Mouse (Mus musculus): Measurements from ENCODE around the gene Dis3l2. TPM values are rescaled to one million over a fixed set of nuclear protein-coding genes. Genes with fewer than 3 reads are reported as not detected.

The Dis3l2 gene
- polyA plus RNA-seq, 1 experiment from 2014 or later, result 19.0 TPM

- H3K9ac ChIP-seq (ENCODE audit: low read depth, low read length), result no peak overlapping the region
- H3K36me3 ChIP-seq (ENCODE audit: control insufficient read depth, insufficient read depth, low read length), result no peaks in the 10 kb centered on the region
- H3K4me3 ChIP-seq (ENCODE audit: low read length), result no peak overlapping the region
- 87% methylated on average over 4 of the region's 4 CpGs for WGBS
- ATAC-seq, result no peak
- no peaks in the 10 kb centered on the region for H3K27me3 ChIP-seq (replicated peaks; ENCODE audit: control insufficient read depth, insufficient read depth, low read length)
- no peaks in the 10 kb centered on the region for H3K4me1 ChIP-seq (ENCODE audit: control insufficient read depth, insufficient read depth, low read length)
- H3K4me2 ChIP-seq (ENCODE audit: low read depth, low read length), result no peak overlapping the region
- H3K9me3 ChIP-seq (ENCODE audit: control insufficient read depth, low read length), result no peaks in the 10 kb centered on the region
- no peak overlapping the region for H3K27ac ChIP-seq (ENCODE audit: low read length)
These were observed 228.2 kb downstream of the Dis3l2 start for GRCm38 (mm10) chr1:86931606-86932379.

- 86% methylated on average over 4 of the region's 4 CpGs for WGBS
- no peaks in the 10 kb centered on the region for H3K36me3 ChIP-seq (ENCODE audit: control insufficient read depth, insufficient read depth, low read length)
- H3K4me1 ChIP-seq (ENCODE audit: control insufficient read depth, insufficient read depth, low read length), result no peaks in the 10 kb centered on the region
- no peaks in the 10 kb centered on the region for H3K9me3 ChIP-seq (ENCODE audit: control insufficient read depth, low read length)
- ATAC-seq, result no peak
- no peak overlapping the region for H3K9ac ChIP-seq (ENCODE audit: low read depth, low read length)
- no peak overlapping the region for H3K4me2 ChIP-seq (ENCODE audit: low read depth, low read length)
- H3K27ac ChIP-seq (ENCODE audit: low read length), result no peak overlapping the region
- H3K27me3 ChIP-seq (replicated peaks; ENCODE audit: control insufficient read depth, insufficient read depth, low read length), result no peaks in the 10 kb centered on the region
- no peak overlapping the region for H3K4me3 ChIP-seq (ENCODE audit: low read length)
These were observed 229.2 kb downstream of the Dis3l2 start for GRCm38 (mm10) chr1:86932810-86933209.

- H3K9me3 ChIP-seq (ENCODE audit: control insufficient read depth, low read length), result no peaks in the 10 kb centered on the region
- 83% methylated on average over 1 of the region's 1 CpGs for WGBS
- no peak for ATAC-seq
These were observed 230.0 kb downstream of the Dis3l2 start for GRCm38 (mm10) chr1:86933656-86934055.

GRCm38 (mm10) chr1:86951501-86952205 is 248.0 kb downstream of the Dis3l2 start:
- Histone ChIP-seq H3K27ac (ENCODE audit: low read length) (no peak overlapping the region), H3K36me3 (ENCODE audit: control insufficient read depth, insufficient read depth, low read length) (no peaks in the 10 kb centered on the region), H3K4me3 (ENCODE audit: low read length) (no peak overlapping the region), H3K9ac (ENCODE audit: low read depth, low read length) (no peak overlapping the region), H3K27me3 (replicated peaks; ENCODE audit: control insufficient read depth, insufficient read depth, low read length) (no peaks in the 10 kb centered on the region), H3K9me3 (ENCODE audit: control insufficient read depth, low read length) (no peaks in the 10 kb centered on the region), H3K4me2 (ENCODE audit: low read depth, low read length) (no peak overlapping the region), H3K4me1 (ENCODE audit: control insufficient read depth, insufficient read depth, low read length) (no peaks in the 10 kb centered on the region)
- ATAC-seq, result no peak
- WGBS, result 78% methylated on average over 5 of the region's 5 CpGs

More at GRCm38 (mm10) chr1:86933656-86934055, 230.0 kb downstream of the Dis3l2 start:
- Histone ChIP-seq H3K27ac (ENCODE audit: low read length) (no peak overlapping the region), H3K27me3 (replicated peaks; ENCODE audit: control insufficient read depth, insufficient read depth, low read length) (no peaks in the 10 kb centered on the region), H3K36me3 (ENCODE audit: control insufficient read depth, insufficient read depth, low read length) (no peaks in the 10 kb centered on the region), H3K9ac (ENCODE audit: low read depth, low read length) (no peak overlapping the region), H3K4me3 (ENCODE audit: low read length) (no peak overlapping the region), H3K4me2 (ENCODE audit: low read depth, low read length) (no peak overlapping the region), H3K4me1 (ENCODE audit: control insufficient read depth, insufficient read depth, low read length) (no peaks in the 10 kb centered on the region)

GRCm38 (mm10) chr1:86955801-86956200 is 252.2 kb downstream of the Dis3l2 start:
- H3K4me3 ChIP-seq (ENCODE audit: low read length), result no peak overlapping the region
- no peaks in the 10 kb centered on the region for H3K4me1 ChIP-seq (ENCODE audit: control insufficient read depth, insufficient read depth, low read length)
- H3K4me2 ChIP-seq (ENCODE audit: low read depth, low read length), result no peak overlapping the region
- ATAC-seq, result no peak
- H3K9me3 ChIP-seq (ENCODE audit: control insufficient read depth, low read length), result no peaks in the 10 kb centered on the region
- no peak overlapping the region for H3K9ac ChIP-seq (ENCODE audit: low read depth, low read length)
- no peaks in the 10 kb centered on the region for H3K36me3 ChIP-seq (ENCODE audit: control insufficient read depth, insufficient read depth, low read length)
- H3K27ac ChIP-seq (ENCODE audit: low read length), result no peak overlapping the region
- no peaks in the 10 kb centered on the region for H3K27me3 ChIP-seq (replicated peaks; ENCODE audit: control insufficient read depth, insufficient read depth, low read length)

GRCm38 (mm10) chr1:86968261-86968964 is 264.8 kb downstream of the Dis3l2 start:
- Histone ChIP-seq H3K36me3 (ENCODE audit: control insufficient read depth, insufficient read depth, low read length) (no peaks in the 10 kb centered on the region), H3K9me3 (ENCODE audit: control insufficient read depth, low read length) (no peaks in the 10 kb centered on the region), H3K4me1 (ENCODE audit: control insufficient read depth, insufficient read depth, low read length) (no peaks in the 10 kb centered on the region), H3K4me3 (ENCODE audit: low read length) (no peak overlapping the region), H3K9ac (ENCODE audit: low read depth, low read length) (no peak overlapping the region), H3K4me2 (ENCODE audit: low read depth, low read length) (no peak overlapping the region), H3K27me3 (replicated peaks; ENCODE audit: control insufficient read depth, insufficient read depth, low read length) (no peaks in the 10 kb centered on the region), H3K27ac (ENCODE audit: low read length) (no peak overlapping the region)
- 50% methylated on average over 6 of the region's 6 CpGs for WGBS
- no peak for ATAC-seq

GRCm38 (mm10) chr1:86969173-86969725 is 265.6 kb downstream of the Dis3l2 start:
- no peak overlapping the region for H3K4me2 ChIP-seq (ENCODE audit: low read depth, low read length)
- no peaks in the 10 kb centered on the region for H3K27me3 ChIP-seq (replicated peaks; ENCODE audit: control insufficient read depth, insufficient read depth, low read length)
- H3K27ac ChIP-seq (ENCODE audit: low read length), result no peak overlapping the region
- WGBS, result 87% methylated on average over 11 of the region's 11 CpGs
- H3K9me3 ChIP-seq (ENCODE audit: control insufficient read depth, low read length), result no peaks in the 10 kb centered on the region
- no peaks in the 10 kb centered on the region for H3K36me3 ChIP-seq (ENCODE audit: control insufficient read depth, insufficient read depth, low read length)
- H3K4me1 ChIP-seq (ENCODE audit: control insufficient read depth, insufficient read depth, low read length), result no peaks in the 10 kb centered on the region
- no peak overlapping the region for H3K4me3 ChIP-seq (ENCODE audit: low read length)
- H3K9ac ChIP-seq (ENCODE audit: low read depth, low read length), result no peak overlapping the region
- no peak for ATAC-seq

GRCm38 (mm10) chr1:86972693-86973092 is 269.1 kb downstream of the Dis3l2 start:
- WGBS, result 40% methylated on average over 1 of the region's 1 CpGs
- Histone ChIP-seq H3K9ac (ENCODE audit: low read depth, low read length) (no peak overlapping the region), H3K4me2 (ENCODE audit: low read depth, low read length) (no peak overlapping the region), H3K4me3 (ENCODE audit: low read length) (no peak overlapping the region), H3K9me3 (ENCODE audit: control insufficient read depth, low read length) (no peaks in the 10 kb centered on the region), H3K27me3 (replicated peaks; ENCODE audit: control insufficient read depth, insufficient read depth, low read length) (no peaks in the 10 kb centered on the region), H3K4me1 (ENCODE audit: control insufficient read depth, insufficient read depth, low read length) (no peaks in the 10 kb centered on the region), H3K36me3 (ENCODE audit: control insufficient read depth, insufficient read depth, low read length) (no peaks in the 10 kb centered on the region), H3K27ac (ENCODE audit: low read length) (no peak overlapping the region)
- no peak for ATAC-seq

- Histone ChIP-seq H3K36me3 (ENCODE audit: control insufficient read depth, insufficient read depth, low read length) (no peaks in the 10 kb centered on the region), H3K27ac (ENCODE audit: low read length) (no peak overlapping the region), H3K4me3 (ENCODE audit: low read length) (no peak overlapping the region), H3K9ac (ENCODE audit: low read depth, low read length) (no peak overlapping the region), H3K27me3 (replicated peaks; ENCODE audit: control insufficient read depth, insufficient read depth, low read length) (no peaks in the 10 kb centered on the region), H3K9me3 (ENCODE audit: control insufficient read depth, low read length) (no peaks in the 10 kb centered on the region), H3K4me2 (ENCODE audit: low read depth, low read length) (no peak overlapping the region), H3K4me1 (ENCODE audit: control insufficient read depth, insufficient read depth, low read length) (no peaks in the 10 kb centered on the region)
- 87% methylated on average over 1 of the region's 1 CpGs for WGBS
- no peak for ATAC-seq
These were observed 273.4 kb downstream of the Dis3l2 start for GRCm38 (mm10) chr1:86977018-86977417.

Data from intestine, embryonic 16.5 days (tissue).